Mouse (Mus musculus) liver, embryonic 14.5 days (tissue): ENCODE measurements around the gene Bnc2. TPM values are rescaled to one million over a fixed set of nuclear protein-coding genes. Genes with fewer than 3 reads are reported as not detected.

Source experiments
- ATAC-seq: fragments of 200-750 bp; cut with Nextera tagmentation; 2 replicates; pipeline ENCODE4 v1.8.0; 2017; ENCODE audit warnings: moderate number of reproducible peaks, mild to moderate bottlenecking, moderate library complexity; ENCODE audit not compliant: insufficient read depth
- DNase-seq, 3 experiments: peaks; one replicate each; pipeline ENCODE4 v3.0.0-alpha.2; 2012 to 2013; ENCODE audit warnings: low read depth in 3 of 3, low spot score in 3 of 3
- H3K27ac ChIP-seq: fragments of 300-500 bp; sonication (generic); 2 replicates; pipeline ENCODE4 v1.5.1; 2014; ENCODE audit warnings: moderate library complexity, mild to moderate bottlenecking, control low read depth, inconsistent platforms
- H3K27me3 ChIP-seq: fragments of 300-500 bp; sonication (generic); 2 replicates; pipeline ENCODE4 v1.6.1; 2014; ENCODE audit warnings: mild to moderate bottlenecking, low read length, moderate library complexity; ENCODE audit not compliant: control insufficient read depth, insufficient read depth
- H3K36me3 ChIP-seq: fragments of 300-500 bp; sonication (generic); replicated peaks from 2 replicates; pipeline ENCODE4 v1.6.1; 2014; ENCODE audit warnings: low read depth; ENCODE audit not compliant: control insufficient read depth, insufficient read depth
- H3K4me1 ChIP-seq, 2 experiments: fragments of 200-500 bp in 1 of 2; fragments of 300-500 bp in 1 of 2; sonication (generic) in 1 of 2; replicated peaks; 2 replicates each; pipeline ENCODE4 v1.6.1; 2012 to 2014; ENCODE audit warnings: antibody characterized with exemption in 1 of 2, inconsistent platforms in 1 of 2, low read length in 1 of 2; ENCODE audit not compliant: control insufficient read depth in 2 of 2, insufficient read depth in 2 of 2
- H3K4me2 ChIP-seq: fragments of 300-500 bp; sonication (generic); 2 replicates; pipeline ENCODE4 v1.6.1; 2014; ENCODE audit warnings: low read depth, mild to moderate bottlenecking, control low read depth, moderate library complexity
- H3K4me3 ChIP-seq, 2 experiments: fragments of 200-500 bp in 1 of 2; fragments of 300-500 bp in 1 of 2; sonication (generic) in 1 of 2; 2 replicates each; pipeline ENCODE4 v1.5.1; 2012 to 2014; ENCODE audit warnings: low read depth in 2 of 2, low read length in 2 of 2, mild to moderate bottlenecking in 2 of 2, control low read depth in 1 of 2, inconsistent platforms in 1 of 2, moderate library complexity in 1 of 2; ENCODE audit not compliant: insufficient read depth in 1 of 2
- H3K9ac ChIP-seq: fragments of 300-500 bp; sonication (generic); replicated peaks from 2 replicates; pipeline ENCODE4 v1.6.1; 2014; ENCODE audit warnings: mild to moderate bottlenecking, control low read depth, moderate library complexity
- H3K9me3 ChIP-seq: fragments of 300-500 bp; sonication (generic); 2 replicates; pipeline ENCODE4 v1.6.1; 2016; ENCODE audit warnings: low read length, mixed read lengths; ENCODE audit not compliant: control insufficient read depth
- CTCF ChIP-seq: IDR thresholded peaks from 2 replicates; pipeline ENCODE4 v1.5.1; 2016; ENCODE audit warnings: antibody characterized with exemption, low read depth, control low read depth
- EP300 ChIP-seq: IDR thresholded peaks from 2 replicates; pipeline ENCODE4 v1.6.1; 2016; ENCODE audit warnings: antibody characterized with exemption, low read depth
- WGBS: fragments of 180-500 bp; shearing (Covaris S2); extraction: QIAGEN DNeasy Blood & Tissue Kit; methylation state at CpG from one replicate; pipeline ENCODE4 v1.1.7; 2014; ENCODE audit not compliant: insufficient replicate concordance; 5-methylcytosine and 5-hydroxymethylcytosine counted together
- polyA plus RNA-seq, 2 experiments: library from polyadenylated mRNA; depleted of rRNA in 1 of 2; stranded (reverse) in 1 of 2; unstranded in 1 of 2; fragments of >200 nt; fragmentation: Nextera tagmentation in 1 of 2; extraction: Ambion mirVana in 1 of 2; gene quantifications; 2 replicates each; pipeline versions ENCODE4 v1.2.1 to v1.2.3; 2012 to 2014

The Bnc2 gene
- polyA plus RNA-seq, 2 experiments: 0.17 to 0.46 TPM

GRCm38 (mm10) chr4:84317421-84317820, 357.7 kb downstream of the Bnc2 start:
- Histone ChIP-seq H3K9ac (no peak overlapping the region), H3K36me3 (no peaks in the 10 kb centered on the region), H3K4me1 (0 out of 4 replicates have a peak, but pooled peaks cover 0 to 2% of the 10 kb centered on the region in 2 experiments), H3K4me3 (no peak overlapping the region), H3K27ac (no peak overlapping the region), H3K9me3 (no peaks in the 10 kb centered on the region), H3K4me2 (no peak overlapping the region), H3K27me3 (no peaks in the 10 kb centered on the region)
- DNase-seq (no peak), ATAC-seq (no peak)
- WGBS: 61% methylated on average over 3 of the region's 3 CpGs
- TF ChIP-seq CTCF (no peak), EP300 (no peak)

GRCm38 (mm10) chr4:84311371-84311770, 363.7 kb downstream of the Bnc2 start:
- ATAC-seq (no peak), DNase-seq (no peak)
- WGBS: 59% methylated on average over 2 of the region's 2 CpGs

DNA sequence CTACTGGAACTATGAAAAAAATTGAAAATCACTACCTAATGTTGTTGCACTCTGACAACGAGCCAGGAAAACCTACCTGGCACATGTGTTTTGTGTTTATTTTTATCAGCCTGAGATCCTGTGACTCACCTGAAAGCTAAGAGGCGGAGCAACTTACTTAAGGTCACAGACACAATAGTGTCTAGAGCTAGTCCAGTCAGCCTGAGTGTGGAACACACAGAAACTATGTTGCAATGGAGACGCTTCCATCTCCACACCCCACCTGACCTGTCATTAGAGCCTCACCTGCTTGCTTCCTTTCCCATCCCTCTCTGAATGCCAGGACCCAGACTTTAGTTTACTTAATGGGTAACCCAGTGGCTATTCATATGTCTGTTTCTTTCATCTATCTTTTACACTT, 364.2 kb downstream of the Bnc2 start:
- ATAC-seq: no peak
- no peak for DNase-seq
- Histone ChIP-seq H3K27me3 (no peaks in the 10 kb centered on the region), H3K9me3 (no peaks in the 10 kb centered on the region), H3K4me3 (no peak overlapping the region), H3K9ac (no peak overlapping the region), H3K4me1 (no peaks in the 10 kb centered on the region), H3K4me2 (no peak overlapping the region), H3K36me3 (no peaks in the 10 kb centered on the region), H3K27ac (no peak overlapping the region)
- WGBS: 52% methylated on average over 3 of the region's 3 CpGs
- no peak for TF ChIP-seq CTCF
- no peak for TF ChIP-seq EP300

More at GRCm38 (mm10) chr4:84311371-84311770, 363.7 kb downstream of the Bnc2 start:
- no peaks in the 10 kb centered on the region for H3K36me3 ChIP-seq
- H3K4me2 ChIP-seq: no peak overlapping the region
- H3K9me3 ChIP-seq: no peaks in the 10 kb centered on the region
- no peaks in the 10 kb centered on the region for H3K4me1 ChIP-seq
- H3K27me3 ChIP-seq: no peaks in the 10 kb centered on the region
- H3K9ac ChIP-seq: no peak overlapping the region
- no peak overlapping the region for H3K4me3 ChIP-seq
- TF ChIP-seq CTCF: no peak
- TF ChIP-seq EP300: no peak
- H3K27ac ChIP-seq: no peak overlapping the region

DNA sequence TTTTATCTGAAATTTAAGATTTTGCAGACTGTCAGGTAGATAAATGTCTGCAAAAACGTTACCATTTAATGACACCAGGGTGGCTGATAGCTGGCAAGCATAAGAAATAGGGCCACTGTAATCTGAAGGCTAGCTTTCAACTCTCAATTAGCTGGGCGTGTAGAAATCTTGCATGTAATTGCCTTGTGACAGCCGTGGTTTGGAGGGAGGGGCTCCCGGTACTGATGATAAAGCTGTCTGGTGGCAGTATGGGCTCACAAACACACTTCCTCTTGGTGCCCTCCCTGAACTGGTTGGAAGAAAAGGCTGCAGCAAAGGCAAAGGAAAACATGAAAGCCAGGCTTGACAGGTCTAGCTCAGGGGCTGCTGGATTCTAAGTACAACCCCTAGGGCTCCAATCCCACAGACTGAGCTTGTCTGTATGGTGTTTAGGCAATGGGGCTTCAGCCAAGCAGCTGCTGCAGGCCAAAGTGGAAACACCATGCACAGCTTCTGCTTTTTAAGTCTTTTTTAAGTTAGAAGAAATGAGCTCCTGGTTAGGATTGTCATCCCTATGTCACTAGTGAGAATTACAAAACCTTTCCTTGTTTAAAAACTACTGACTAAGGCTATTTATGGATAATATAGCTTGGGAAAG, 366.7 kb downstream of the Bnc2 start:
- no peak for TF ChIP-seq CTCF
- no peak for TF ChIP-seq EP300
- no peaks in the 10 kb centered on the region for H3K36me3 ChIP-seq
- no peak overlapping the region for H3K9ac ChIP-seq
- H3K4me2 ChIP-seq: no peak overlapping the region
- DNase-seq (no peak), ATAC-seq (no peak)
- H3K27me3 ChIP-seq: no peaks in the 10 kb centered on the region
- H3K4me3 ChIP-seq: no peak overlapping the region
- no peak overlapping the region for H3K27ac ChIP-seq
- no peaks in the 10 kb centered on the region for H3K9me3 ChIP-seq
- H3K4me1 ChIP-seq: no peaks in the 10 kb centered on the region
- 6% methylated on average over 4 of the region's 4 CpGs for WGBS

- H3K9ac ChIP-seq: no peak overlapping the region
- no peak for TF ChIP-seq CTCF
- no peak for TF ChIP-seq EP300
- H3K27me3 ChIP-seq: no peaks in the 10 kb centered on the region
- no peak overlapping the region for H3K4me2 ChIP-seq
- ATAC-seq: no peak
- DNase-seq: no peak
- WGBS: 70% methylated on average over 9 of the region's 9 CpGs
- H3K27ac ChIP-seq: no peak overlapping the region
- no peaks in the 10 kb centered on the region for H3K36me3 ChIP-seq
- no peaks in the 10 kb centered on the region for H3K4me1 ChIP-seq
- H3K9me3 ChIP-seq: no peaks in the 10 kb centered on the region
- no peak overlapping the region for H3K4me3 ChIP-seq
Observed at GRCm38 (mm10) chr4:84306928-84307606, 368.0 kb downstream of the Bnc2 start.
